Mouse (Mus musculus) intestine, postnatal 0 days (tissue): ENCODE results near the gene 1190005I06Rik. TPM values are rescaled to one million over a fixed set of nuclear protein-coding genes. Genes with fewer than 3 reads are reported as not detected.

ENCODE experiments used
- ATAC-seq: fragments of 200-750 bp; cut with Nextera tagmentation; 2 replicates; pipeline ENCODE4 v1.8.0; 2017; ENCODE audit warnings: mild to moderate bottlenecking, moderate TSS enrichment, moderate library complexity
- H3K27ac ChIP-seq: fragments of 300-500 bp; sonication (generic); 2 replicates; pipeline ENCODE4 v1.5.1; 2014; ENCODE audit warnings: mild to moderate bottlenecking, low read depth, low read length, moderate library complexity
- H3K27me3 ChIP-seq: fragments of 300-500 bp; sonication (generic); replicated peaks from 2 replicates; pipeline ENCODE4 v1.6.1; 2014; ENCODE audit warnings: low read length, mixed read lengths; ENCODE audit not compliant: control insufficient read depth, insufficient read depth
- H3K36me3 ChIP-seq: fragments of 300-500 bp; sonication (generic); 2 replicates; pipeline ENCODE4 v1.6.1; 2014; ENCODE audit warnings: mild to moderate bottlenecking, moderate library complexity; ENCODE audit not compliant: control insufficient read depth, insufficient read depth
- H3K4me1 ChIP-seq: fragments of 300-500 bp; sonication (generic); replicated peaks from 2 replicates; pipeline ENCODE4 v1.6.1; 2014; ENCODE audit warnings: antibody characterized with exemption, low read length, mixed read lengths; ENCODE audit not compliant: control insufficient read depth, insufficient read depth
- H3K4me2 ChIP-seq: fragments of 300-500 bp; sonication (generic); replicated peaks from 2 replicates; pipeline ENCODE4 v1.6.1; 2014; ENCODE audit warnings: low read depth, mild to moderate bottlenecking, moderate library complexity
- H3K4me3 ChIP-seq: fragments of 300-500 bp; sonication (generic); 2 replicates; pipeline ENCODE4 v1.5.1; 2014; ENCODE audit warnings: low read depth, low read length
- H3K9ac ChIP-seq: fragments of 300-500 bp; sonication (generic); 2 replicates; pipeline ENCODE4 v1.6.1; 2014; ENCODE audit warnings: mild to moderate bottlenecking, low read depth, low read length
- H3K9me3 ChIP-seq: fragments of 300-500 bp; sonication (generic); 2 replicates; pipeline ENCODE4 v1.6.1; 2016; ENCODE audit warnings: mixed run types; ENCODE audit not compliant: control insufficient read depth
- CTCF ChIP-seq: sonication (generic); IDR thresholded peaks from 2 replicates; pipeline ENCODE4 v1.5.1; 2016; ENCODE audit warnings: low read depth, mild to moderate bottlenecking, control low read depth, antibody characterized with exemption, moderate library complexity
- WGBS: fragments of 180-500 bp; shearing (Covaris S2); extraction: QIAGEN DNeasy Blood & Tissue Kit; methylation state at CpG from one replicate; pipeline ENCODE4 v1.1.7; 2014; 5-methylcytosine and 5-hydroxymethylcytosine counted together
- polyA plus RNA-seq: library from polyadenylated mRNA; unstranded; fragments of >200 nt; fragmentation: Nextera tagmentation; extraction: Ambion mirVana; gene quantifications from 2 replicates; pipeline ENCODE4 v1.2.1, GENCODE M21; 2015

1190005I06Rik gene
- polyA plus RNA-seq, 1 experiment from 2014 or later = 4.0 TPM

DNA sequence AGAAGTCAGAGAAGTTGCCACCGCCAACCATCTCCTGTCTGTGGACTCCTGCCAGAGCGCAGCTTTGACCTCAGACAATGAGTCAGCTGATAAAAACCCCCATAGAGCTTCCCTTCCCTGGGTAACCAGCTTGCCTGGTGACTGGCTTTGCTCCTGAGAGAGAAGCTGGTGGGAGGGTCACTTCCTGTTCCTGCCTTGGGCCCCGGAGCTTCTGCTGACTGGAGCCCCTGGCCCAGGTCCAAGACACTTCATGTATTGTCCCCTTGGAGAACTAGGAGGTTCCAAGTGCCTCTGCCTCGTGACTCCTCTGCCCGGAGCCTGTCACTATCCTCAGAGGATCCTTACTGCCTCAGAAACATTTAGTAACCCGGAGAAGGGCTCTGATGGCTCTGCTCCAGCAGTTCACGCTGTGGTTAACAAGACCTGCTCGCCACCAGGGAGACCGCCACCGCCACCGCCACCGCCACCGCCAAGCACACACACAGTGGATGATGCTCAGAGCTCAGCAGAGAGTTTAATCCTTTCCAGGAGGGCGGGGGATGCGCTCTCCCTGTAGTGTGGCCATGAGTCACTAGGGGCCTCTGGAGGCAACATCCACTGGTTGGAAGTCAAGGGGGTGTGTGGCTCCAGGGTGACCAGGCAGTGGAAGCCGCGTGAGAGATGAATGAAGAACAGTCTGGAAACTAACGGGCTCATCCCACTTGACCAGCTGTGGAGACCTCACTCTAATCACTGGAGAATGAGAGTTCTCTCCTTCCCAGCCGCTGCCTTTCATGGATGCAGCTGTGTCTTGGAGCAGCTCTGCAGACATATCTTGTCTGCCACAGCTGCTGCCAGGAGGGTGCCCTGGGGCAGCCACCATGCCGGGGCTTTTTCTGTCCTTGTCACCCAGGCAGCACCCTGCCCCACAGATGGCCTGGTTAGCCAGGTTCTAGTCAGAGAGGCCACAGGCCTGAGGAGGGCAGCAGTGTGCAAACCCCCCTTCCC is 83.3 kb downstream of the 1190005I06Rik start:
- ATAC-seq = peak; percentile 36
- H3K27me3 ChIP-seq = no peaks in the 10 kb centered on the region
- 0 out of 2 replicates have a peak, but pooled peaks cover 4% of the 10 kb centered on the region for H3K4me1 ChIP-seq
- H3K4me3 ChIP-seq = no peak overlapping the region
- no peak overlapping the region for H3K9ac ChIP-seq
- 37% methylated on average over 20 of the region's 20 CpGs for WGBS
- H3K27ac ChIP-seq = peak overlapping the region; percentile 70
- peak overlapping the region; percentile 37 for H3K4me2 ChIP-seq
- H3K9me3 ChIP-seq = no peaks in the 10 kb centered on the region
- TF ChIP-seq CTCF = peak; percentile 46
- H3K36me3 ChIP-seq = peaks cover 68% of the 10 kb centered on the region

- Histone ChIP-seq H3K27ac (peak overlapping the region; percentile 70), H3K4me3 (no peak overlapping the region), H3K9me3 (no peaks in the 10 kb centered on the region), H3K36me3 (peaks cover 68% of the 10 kb centered on the region), H3K4me2 (peak overlapping the region; percentile 37; the same call in 1 of the 2 replicates), H3K27me3 (no peaks in the 10 kb centered on the region), H3K4me1 (0 out of 2 replicates have a peak, but pooled peaks cover 4% of the 10 kb centered on the region), H3K9ac (no peak overlapping the region)
- WGBS = 48% methylated on average over 8 of the region's 8 CpGs
- TF ChIP-seq CTCF = no peak
- ATAC-seq = no peak
Observed at GRCm38 (mm10) chr8:120563348-120563724, 84.1 kb downstream of the 1190005I06Rik start.

DNA sequence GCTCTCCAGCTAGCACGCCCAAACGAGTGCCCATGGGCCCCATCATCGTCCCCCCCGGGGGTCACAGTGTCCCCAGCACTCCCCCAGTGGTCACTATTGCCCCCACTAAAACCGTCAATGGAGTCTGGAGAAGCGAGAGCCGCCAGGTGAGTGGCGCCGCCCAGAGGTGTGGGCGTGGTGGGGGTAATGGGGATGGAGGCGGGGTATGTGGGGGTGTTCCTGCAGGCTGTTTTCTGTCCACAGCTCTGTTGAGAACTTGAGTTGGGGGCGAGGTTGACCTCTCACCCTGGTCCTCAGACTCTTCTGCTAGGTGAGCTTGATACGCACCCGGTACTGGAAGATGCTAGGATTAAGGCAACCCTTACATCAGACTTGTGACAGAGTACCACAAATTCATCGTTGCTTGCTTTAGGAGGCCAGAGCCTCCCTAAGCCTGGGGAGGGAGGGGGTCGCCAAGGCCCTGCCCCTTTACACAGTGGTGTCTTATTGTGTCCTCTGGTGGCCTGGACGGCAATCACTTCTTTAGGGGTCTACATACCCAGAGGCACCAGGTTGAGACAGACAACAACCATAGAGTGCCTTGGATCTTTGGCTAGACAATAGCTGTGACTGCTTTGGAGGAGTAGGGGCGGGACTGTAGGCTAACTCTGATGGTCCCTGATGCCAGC is 84.6 kb downstream of the 1190005I06Rik start:
- no peak overlapping the region for H3K9ac ChIP-seq
- no peak for TF ChIP-seq CTCF
- WGBS = 79% methylated on average over 18 of the region's 18 CpGs
- H3K4me3 ChIP-seq = no peak overlapping the region
- H3K4me2 ChIP-seq = no peak overlapping the region
- peak overlapping the region; percentile 70 for H3K27ac ChIP-seq
- ATAC-seq = no peak
- H3K36me3 ChIP-seq = peaks cover 67% of the 10 kb centered on the region
- H3K27me3 ChIP-seq = no peaks in the 10 kb centered on the region
- no peaks in the 10 kb centered on the region for H3K9me3 ChIP-seq
- H3K4me1 ChIP-seq = 0 out of 2 replicates have a peak, but pooled peaks cover 4% of the 10 kb centered on the region

- peak; percentile 75 for TF ChIP-seq CTCF
- no peaks in the 10 kb centered on the region for H3K9me3 ChIP-seq
- 73% methylated on average over 22 of the region's 22 CpGs for WGBS
Observed at GRCm38 (mm10) chr8:120561539-120562435, 85.6 kb downstream of the 1190005I06Rik start.

DNA sequence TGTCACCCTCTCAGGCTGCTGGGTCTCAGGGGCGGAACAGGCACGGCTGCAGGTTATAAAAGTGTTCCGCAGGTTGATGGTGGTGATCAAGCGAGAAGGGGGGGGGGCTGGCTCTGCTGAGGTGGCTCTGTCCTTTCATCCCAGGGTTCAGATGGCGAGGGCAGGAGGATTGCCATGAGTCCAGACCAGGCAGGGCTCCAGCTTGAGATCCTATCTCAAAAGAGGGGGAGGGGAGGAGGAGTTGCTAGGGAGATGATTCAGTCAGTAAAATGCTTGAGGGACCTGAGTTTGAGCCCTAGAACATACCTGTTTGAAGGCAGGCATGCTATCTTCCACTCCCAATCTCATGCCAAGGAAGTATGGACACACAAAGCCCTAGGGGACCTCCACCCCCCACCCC is 86.9 kb downstream of the 1190005I06Rik start:
- no peak overlapping the region for H3K4me2 ChIP-seq
- H3K9me3 ChIP-seq = no peaks in the 10 kb centered on the region
- 91% methylated on average over 5 of the region's 5 CpGs for WGBS
- no peak overlapping the region for H3K9ac ChIP-seq
- no peaks in the 10 kb centered on the region for H3K27me3 ChIP-seq
- H3K27ac ChIP-seq = no peak overlapping the region
- H3K4me1 ChIP-seq = 0 out of 2 replicates have a peak, but pooled peaks cover 7% of the 10 kb centered on the region
- H3K4me3 ChIP-seq = no peak overlapping the region
- peaks cover 44% of the 10 kb centered on the region for H3K36me3 ChIP-seq
- TF ChIP-seq CTCF = no peak
- ATAC-seq = no peak

More at GRCm38 (mm10) chr8:120561539-120562435, 85.6 kb downstream of the 1190005I06Rik start:
- H3K27me3 ChIP-seq = no peaks in the 10 kb centered on the region
- H3K4me2 ChIP-seq = no peak overlapping the region
- H3K4me3 ChIP-seq = no peak overlapping the region
- no peak overlapping the region for H3K9ac ChIP-seq
- peak; percentile 8; the same call in 1 of the 2 replicates for ATAC-seq
- H3K27ac ChIP-seq = no peak overlapping the region
- 0 out of 2 replicates have a peak, but pooled peaks cover 6% of the 10 kb centered on the region for H3K4me1 ChIP-seq
- peaks cover 57% of the 10 kb centered on the region for H3K36me3 ChIP-seq
